Mouse (Mus musculus) liver, postnatal 0 days (tissue): ENCODE data around the gene Uchl4.

Experiments
- CTCF ChIP-seq: sonication (generic); IDR thresholded peaks from 2 replicates; pipeline ENCODE4 v1.5.1; 2016; ENCODE audit warnings: antibody characterized with exemption, low read depth
- EP300 ChIP-seq: IDR thresholded peaks from 2 replicates; pipeline ENCODE4 v1.6.1; 2016; ENCODE audit warnings: antibody characterized with exemption, low read depth, mild to moderate bottlenecking

- no peak for TF ChIP-seq CTCF
- TF ChIP-seq EP300, result no peak
Measured at GRCm38 (mm10) chr9:64273757-64274156, 38.8 kb downstream of the Uchl4 start.
